Mouse (Mus musculus): ENCODE data around the gene Daam1. TPM values are rescaled to one million over a fixed set of nuclear protein-coding genes. Genes with fewer than 3 reads are reported as not detected.
A peak's percentile ranks its signal among the peaks of the same experiment; 100 is the strongest.

Gene Daam1
- polyA plus RNA-seq (2014; fragmentation: Nextera tagmentation; extraction: Ambion mirVana) = 8.5 and 9.0 TPM in 2 replicates

DNA sequence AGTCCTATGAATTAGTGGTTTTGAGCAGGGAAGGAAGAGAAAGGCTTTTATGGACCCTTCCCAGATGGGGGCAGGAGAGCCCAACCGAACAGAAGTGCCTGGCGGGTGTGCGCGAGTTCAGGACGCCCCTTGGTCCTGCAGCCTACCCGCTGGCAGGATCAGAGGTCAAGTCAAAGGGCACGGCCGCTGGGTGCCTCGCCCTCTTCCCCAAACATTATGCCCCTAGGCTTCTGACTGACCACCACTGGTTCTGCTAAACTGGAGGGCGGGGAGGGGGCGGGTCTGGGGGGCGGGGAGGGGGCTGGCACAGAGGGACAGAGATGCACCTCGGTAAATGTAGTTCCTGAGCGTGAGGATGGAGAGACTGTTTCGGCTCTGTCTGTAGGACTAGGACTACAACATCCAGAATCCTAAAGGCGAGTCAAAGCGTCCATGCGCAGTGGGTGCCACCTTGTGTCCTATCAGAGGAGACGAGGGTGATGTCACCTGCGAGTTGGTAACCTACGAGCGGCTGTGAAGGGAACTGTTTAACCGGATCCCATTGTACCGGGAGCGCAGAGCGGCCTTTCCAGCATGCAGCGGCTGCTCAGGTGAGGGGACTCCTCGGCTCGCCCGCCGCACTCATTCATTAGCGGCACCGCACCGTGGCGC, at the start of gene Daam1:
TSS of gene Daam1 (plus strand) at position 472 of the 651 bp plus-strand sequence.
- Histone ChIP-seq H3K4me1 (ENCODE audit: control insufficient read depth, insufficient read depth, low read length) (peaks cover 5% of the 10 kb centered on the region), H3K36me3 (ENCODE audit: control insufficient read depth, insufficient read depth, low read length) (no peaks in the 10 kb centered on the region), H3K9ac (ENCODE audit: low read length) (peak within 1 kb of the TSS; percentile 76), H3K27ac (replicated peaks; ENCODE audit: low read depth, low read length) (peak within 1 kb of the TSS; percentile 72), H3K9me3 (ENCODE audit: control insufficient read depth, low read length) (no peaks in the 10 kb centered on the region), H3K4me3 (ENCODE audit: low read depth, low read length) (peak within 1 kb of the TSS; percentile 77), H3K27me3 (ENCODE audit: control insufficient read depth, insufficient read depth, low read length) (no peaks in the 10 kb centered on the region), H3K4me2 (ENCODE audit: low read depth, severe bottlenecking) (peak within 1 kb of the TSS; percentile 99)
- ATAC-seq (ENCODE audit: insufficient number of reproducible peaks, low FRiP score, low TSS enrichment, low read depth) = peak; percentile 100
- DNase-seq (ENCODE audit: low spot score) = peak; percentile 89
- under 1% methylated on average over 34 of the region's 35 CpGs for WGBS

DNA sequence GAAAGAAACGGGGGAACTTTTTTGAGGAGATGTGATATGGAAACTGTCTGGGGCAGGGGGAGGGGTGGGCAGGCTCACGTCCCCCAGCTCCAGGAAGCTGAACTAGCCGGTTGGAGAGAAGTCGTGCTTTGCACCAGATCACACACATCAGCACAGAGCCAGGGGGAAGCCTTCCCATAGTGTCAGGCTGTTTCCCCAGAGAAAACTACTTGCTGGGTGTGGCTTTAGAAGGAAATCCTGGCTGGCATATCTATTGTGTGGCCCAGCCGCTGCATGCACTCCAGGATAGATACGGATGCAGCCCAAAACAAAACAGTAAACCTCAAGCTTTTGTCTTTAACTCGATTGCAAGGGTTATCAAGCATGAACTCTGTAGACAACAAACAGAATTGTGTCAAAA, 49.7 kb upstream of the Daam1 start:
- Histone ChIP-seq H3K27me3 (ENCODE audit: control insufficient read depth, insufficient read depth, low read length) (no peaks in the 10 kb centered on the region), H3K36me3 (ENCODE audit: control insufficient read depth, insufficient read depth, low read length) (no peaks in the 10 kb centered on the region), H3K4me3 (ENCODE audit: low read depth, low read length) (no peak overlapping the region), H3K4me1 (ENCODE audit: control insufficient read depth, insufficient read depth, low read length) (peaks cover 14% of the 10 kb centered on the region), H3K9me3 (ENCODE audit: control insufficient read depth, low read length) (no peaks in the 10 kb centered on the region), H3K4me2 (ENCODE audit: low read depth, severe bottlenecking) (no peak overlapping the region), H3K27ac (replicated peaks; ENCODE audit: low read depth, low read length) (no peak overlapping the region), H3K9ac (ENCODE audit: low read length) (no peak overlapping the region)
- DNase-seq (ENCODE audit: low spot score) (no peak), ATAC-seq (ENCODE audit: insufficient number of reproducible peaks, low FRiP score, low TSS enrichment, low read depth) (no peak)
- 68% methylated on average over 7 of the region's 7 CpGs for WGBS

DNA sequence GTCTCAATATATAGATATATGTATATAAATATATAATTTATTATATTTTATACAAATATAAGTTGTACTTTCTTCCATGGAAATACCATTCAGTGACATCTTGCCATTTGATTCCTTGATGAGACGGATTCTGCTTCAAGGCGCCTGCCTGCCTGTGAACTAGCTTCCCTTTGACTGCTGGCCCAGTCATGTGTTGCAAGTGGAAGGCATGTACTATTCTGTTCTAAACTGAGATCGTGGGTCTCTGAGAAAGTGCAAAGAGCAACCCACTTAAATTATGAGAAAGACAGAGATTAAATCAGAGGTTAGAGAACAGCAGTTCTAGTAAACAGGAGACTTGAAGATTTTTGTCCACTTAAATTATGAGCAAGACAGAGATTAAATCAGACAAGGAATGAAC, 46.9 kb upstream of the Daam1 start:
- no peak for DNase-seq (ENCODE audit: low spot score)
- Histone ChIP-seq H3K36me3 (ENCODE audit: control insufficient read depth, insufficient read depth, low read length) (no peaks in the 10 kb centered on the region), H3K27ac (replicated peaks; ENCODE audit: low read depth, low read length) (no peak overlapping the region), H3K9me3 (ENCODE audit: control insufficient read depth, low read length) (no peaks in the 10 kb centered on the region), H3K4me2 (ENCODE audit: low read depth, severe bottlenecking) (no peak overlapping the region), H3K9ac (ENCODE audit: low read length) (no peak overlapping the region), H3K27me3 (ENCODE audit: control insufficient read depth, insufficient read depth, low read length) (no peaks in the 10 kb centered on the region), H3K4me3 (ENCODE audit: low read depth, low read length) (no peak overlapping the region), H3K4me1 (ENCODE audit: control insufficient read depth, insufficient read depth, low read length) (peaks cover 6% of the 10 kb centered on the region; the same call in 1 of the 2 replicates)
- 78% methylated on average over 3 of the region's 3 CpGs for WGBS
- no peak for ATAC-seq (ENCODE audit: insufficient number of reproducible peaks, low FRiP score, low TSS enrichment, low read depth)

DNA sequence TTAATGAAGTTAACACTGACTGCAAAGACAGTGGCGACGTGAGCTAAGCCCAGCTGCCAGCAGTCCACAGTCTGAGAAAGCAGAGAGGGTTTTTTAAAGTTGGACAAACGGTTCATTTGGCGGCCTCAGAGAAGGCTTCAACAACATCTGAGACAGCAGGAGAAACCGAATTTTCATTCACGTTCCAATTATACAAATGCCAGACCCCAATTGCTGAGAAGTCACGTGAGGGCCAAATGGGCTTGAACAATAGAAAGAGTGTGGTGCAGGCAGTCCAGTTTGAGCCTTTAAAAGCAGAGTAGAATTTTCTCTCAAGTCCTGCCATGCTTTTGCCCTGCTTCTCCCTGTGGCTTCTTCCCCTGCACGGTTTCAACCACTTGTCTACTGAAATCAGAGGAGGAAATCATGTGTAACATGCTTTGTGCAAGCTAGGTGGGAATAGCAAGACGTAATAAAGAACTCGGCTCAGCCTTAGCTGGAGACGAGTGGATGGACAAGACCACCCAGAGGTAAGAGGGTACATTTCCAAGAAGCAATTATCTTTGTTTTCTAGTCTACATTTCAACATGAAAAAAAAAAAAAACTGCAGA, 46.1 kb upstream of the Daam1 start:
- Histone ChIP-seq H3K4me1 (ENCODE audit: control insufficient read depth, insufficient read depth, low read length) (peaks cover 3% of the 10 kb centered on the region; the same call in 1 of the 2 replicates), H3K4me3 (ENCODE audit: low read depth, low read length) (no peak overlapping the region), H3K27ac (replicated peaks; ENCODE audit: low read depth, low read length) (no peak overlapping the region), H3K4me2 (ENCODE audit: low read depth, severe bottlenecking) (no peak overlapping the region), H3K9me3 (ENCODE audit: control insufficient read depth, low read length) (no peaks in the 10 kb centered on the region), H3K36me3 (ENCODE audit: control insufficient read depth, insufficient read depth, low read length) (no peaks in the 10 kb centered on the region), H3K27me3 (ENCODE audit: control insufficient read depth, insufficient read depth, low read length) (no peaks in the 10 kb centered on the region), H3K9ac (ENCODE audit: low read length) (no peak overlapping the region)
- DNase-seq (ENCODE audit: low spot score) = no peak
- WGBS = 67% methylated on average over 11 of the region's 11 CpGs
- ATAC-seq (ENCODE audit: insufficient number of reproducible peaks, low FRiP score, low TSS enrichment, low read depth) = no peak

DNA sequence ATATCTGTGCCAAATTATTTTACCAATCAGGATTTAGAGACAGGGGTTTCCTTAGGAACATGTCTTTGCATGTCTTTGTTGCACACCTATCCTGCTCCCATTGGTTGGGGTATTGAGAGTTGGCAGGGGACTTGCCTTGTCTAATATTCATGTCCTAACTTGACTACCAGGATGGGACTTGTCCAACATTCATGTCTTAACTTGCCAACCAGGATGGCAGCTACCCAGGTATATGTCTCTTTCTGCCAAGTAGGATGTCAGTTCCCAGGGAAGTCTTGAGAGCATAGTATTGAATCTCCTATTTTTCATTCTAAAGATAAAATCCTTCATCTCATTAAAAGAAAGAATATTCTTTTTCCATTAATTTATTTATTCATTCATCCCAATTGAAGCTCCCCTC, 44.4 kb upstream of the Daam1 start:
- no peaks in the 10 kb centered on the region for H3K4me1 ChIP-seq (ENCODE audit: control insufficient read depth, insufficient read depth, low read length)
- H3K27me3 ChIP-seq (ENCODE audit: control insufficient read depth, insufficient read depth, low read length) = no peaks in the 10 kb centered on the region
- no peaks in the 10 kb centered on the region for H3K9me3 ChIP-seq (ENCODE audit: control insufficient read depth, low read length)
- H3K9ac ChIP-seq (ENCODE audit: low read length) = no peak overlapping the region
- DNase-seq (ENCODE audit: low spot score) (no peak), ATAC-seq (ENCODE audit: insufficient number of reproducible peaks, low FRiP score, low TSS enrichment, low read depth) (no peak)
- H3K27ac ChIP-seq (replicated peaks; ENCODE audit: low read depth, low read length) = no peak overlapping the region
- H3K4me3 ChIP-seq (ENCODE audit: low read depth, low read length) = no peak overlapping the region
- H3K36me3 ChIP-seq (ENCODE audit: control insufficient read depth, insufficient read depth, low read length) = no peaks in the 10 kb centered on the region
- no peak overlapping the region for H3K4me2 ChIP-seq (ENCODE audit: low read depth, severe bottlenecking)

GRCm38 (mm10) chr12:71788791-71789190, 42.1 kb upstream of the Daam1 start:
- 83% methylated on average over 4 of the region's 4 CpGs for WGBS
- Histone ChIP-seq H3K4me1 (ENCODE audit: control insufficient read depth, insufficient read depth, low read length) (no peaks in the 10 kb centered on the region), H3K9me3 (ENCODE audit: control insufficient read depth, low read length) (no peaks in the 10 kb centered on the region), H3K4me2 (ENCODE audit: low read depth, severe bottlenecking) (no peak overlapping the region), H3K36me3 (ENCODE audit: control insufficient read depth, insufficient read depth, low read length) (no peaks in the 10 kb centered on the region), H3K4me3 (ENCODE audit: low read depth, low read length) (no peak overlapping the region), H3K27me3 (ENCODE audit: control insufficient read depth, insufficient read depth, low read length) (no peaks in the 10 kb centered on the region), H3K27ac (replicated peaks; ENCODE audit: low read depth, low read length) (no peak overlapping the region), H3K9ac (ENCODE audit: low read length) (no peak overlapping the region)
- no peak for DNase-seq (ENCODE audit: low spot score)
- ATAC-seq (ENCODE audit: insufficient number of reproducible peaks, low FRiP score, low TSS enrichment, low read depth) = no peak

GRCm38 (mm10) chr12:71790581-71790980, 40.3 kb upstream of the Daam1 start:
- 92% methylated on average over 1 of the region's 1 CpGs for WGBS
- DNase-seq (ENCODE audit: low spot score) = no peak

GRCm38 (mm10) chr12:71793114-71793513, 37.8 kb upstream of the Daam1 start:
- ATAC-seq (ENCODE audit: insufficient number of reproducible peaks, low FRiP score, low TSS enrichment, low read depth) (no peak), DNase-seq (ENCODE audit: low spot score) (no peak)
- Histone ChIP-seq H3K4me2 (ENCODE audit: low read depth, severe bottlenecking) (no peak overlapping the region), H3K27ac (replicated peaks; ENCODE audit: low read depth, low read length) (no peak overlapping the region), H3K27me3 (ENCODE audit: control insufficient read depth, insufficient read depth, low read length) (no peaks in the 10 kb centered on the region), H3K36me3 (ENCODE audit: control insufficient read depth, insufficient read depth, low read length) (no peaks in the 10 kb centered on the region), H3K4me1 (ENCODE audit: control insufficient read depth, insufficient read depth, low read length) (peaks cover 12% of the 10 kb centered on the region), H3K9ac (ENCODE audit: low read length) (no peak overlapping the region), H3K9me3 (ENCODE audit: control insufficient read depth, low read length) (no peaks in the 10 kb centered on the region), H3K4me3 (ENCODE audit: low read depth, low read length) (no peak overlapping the region)
- 64% methylated on average over 2 of the region's 2 CpGs for WGBS

More at GRCm38 (mm10) chr12:71790581-71790980, 40.3 kb upstream of the Daam1 start:
- H3K27ac ChIP-seq (replicated peaks; ENCODE audit: low read depth, low read length) = no peak overlapping the region
- peaks cover under 1% of the 10 kb centered on the region; the same call in 1 of the 2 replicates for H3K4me1 ChIP-seq (ENCODE audit: control insufficient read depth, insufficient read depth, low read length)
- no peaks in the 10 kb centered on the region for H3K9me3 ChIP-seq (ENCODE audit: control insufficient read depth, low read length)
- H3K36me3 ChIP-seq (ENCODE audit: control insufficient read depth, insufficient read depth, low read length) = no peaks in the 10 kb centered on the region
- H3K4me2 ChIP-seq (ENCODE audit: low read depth, severe bottlenecking) = no peak overlapping the region
- no peaks in the 10 kb centered on the region for H3K27me3 ChIP-seq (ENCODE audit: control insufficient read depth, insufficient read depth, low read length)
- no peak overlapping the region for H3K9ac ChIP-seq (ENCODE audit: low read length)
- no peak overlapping the region for H3K4me3 ChIP-seq (ENCODE audit: low read depth, low read length)
- ATAC-seq (ENCODE audit: insufficient number of reproducible peaks, low FRiP score, low TSS enrichment, low read depth) = no peak

Data from limb, embryonic 11.5 days (tissue).